Mouse (Mus musculus) brain, embryonic 14.5 days (tissue): ENCODE data around the gene Arhgef15. TPM values are rescaled to one million over a fixed set of nuclear protein-coding genes. Genes with fewer than 3 reads are reported as not detected.

Experiments
- DNase-seq: peaks from one replicate; pipeline ENCODE4 v3.0.0-alpha.2; 2011; ENCODE audit warnings: low read depth
- CTCF ChIP-seq: fragments of 200-500 bp; IDR thresholded peaks from 2 replicates; pipeline ENCODE4 v1.5.1; 2012; ENCODE audit warnings: inconsistent platforms, mild to moderate bottlenecking, moderate library complexity, borderline replicate concordance; ENCODE audit not compliant: insufficient read depth, insufficient read length; ENCODE audit errors: extremely low read depth
- POLR2A ChIP-seq: fragments of 200-500 bp; IDR thresholded peaks from 2 replicates; pipeline ENCODE4 v1.6.1; 2012; ENCODE audit warnings: mild to moderate bottlenecking, inconsistent platforms, borderline replicate concordance; ENCODE audit not compliant: poor library complexity, insufficient read depth, insufficient read length, severe bottlenecking; ENCODE audit errors: extremely low read depth
- polyA plus RNA-seq: library from polyadenylated mRNA; depleted of rRNA; stranded (reverse); fragments of >200 nt; gene quantifications from 2 replicates; pipeline ENCODE4 v1.2.3, GENCODE M21; 2012

Gene Arhgef15
- polyA plus RNA-seq, 1 experiment, result 40.1 TPM

DNA sequence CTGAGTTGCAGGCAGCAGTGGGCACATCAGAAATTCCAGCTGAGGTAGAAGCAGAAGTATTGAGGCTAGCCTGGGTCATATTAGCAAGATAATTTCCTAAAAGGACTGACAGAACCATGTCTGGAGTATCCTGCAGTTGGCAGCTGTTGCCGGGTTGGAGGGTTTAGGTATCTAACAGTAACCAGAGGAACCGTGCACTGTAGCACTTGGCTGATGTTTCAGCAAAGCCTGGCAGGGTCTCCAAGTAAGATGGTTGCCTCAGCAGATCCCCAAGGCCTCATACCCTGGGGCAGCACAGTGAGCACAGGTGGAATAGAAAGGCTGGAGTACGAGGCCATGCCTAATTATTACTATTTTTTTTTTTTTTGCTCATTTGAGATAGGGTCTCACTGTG, 52.1 kb downstream of the Arhgef15 start:
- no peak for TF ChIP-seq CTCF
- no peak for TF ChIP-seq POLR2A

DNA sequence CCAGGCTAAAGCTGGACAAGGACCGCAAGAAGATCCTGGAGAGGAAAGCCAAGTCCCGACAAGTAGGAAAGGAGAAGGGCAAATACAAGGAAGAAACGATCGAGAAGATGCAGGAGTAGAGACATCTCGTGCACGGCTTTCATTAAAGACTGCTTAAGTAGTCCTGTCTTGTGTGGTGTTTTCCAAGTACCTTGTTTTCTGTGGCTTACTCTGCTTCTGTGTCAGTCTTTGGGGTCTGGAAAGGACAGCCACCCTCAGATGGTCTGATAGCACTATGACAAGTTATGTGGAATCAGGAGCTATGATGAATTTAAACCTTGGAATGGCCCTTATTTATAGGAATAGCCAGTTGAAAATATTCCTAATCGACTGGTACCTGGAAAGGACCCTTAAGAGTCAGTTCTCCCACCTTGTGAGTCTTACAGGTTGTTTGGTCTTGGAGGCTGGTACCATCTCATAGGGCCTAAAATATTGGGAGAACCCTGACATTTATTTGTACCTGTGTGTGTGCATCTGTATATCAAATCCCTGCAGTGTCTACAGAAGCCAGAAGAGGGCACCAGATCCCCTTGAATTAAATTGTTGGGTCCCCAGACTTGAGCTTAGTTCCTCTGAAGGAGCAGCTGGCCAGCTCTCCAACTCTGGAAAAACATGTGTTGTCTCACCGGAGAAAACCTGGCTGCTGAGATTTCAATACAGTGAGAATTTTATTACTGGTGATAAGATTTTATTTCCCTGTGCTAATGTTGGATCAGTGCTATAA, 52.7 kb downstream of the Arhgef15 start:
- peak; percentile 73; the same call in 1 of the 2 replicates for TF ChIP-seq CTCF
- TF ChIP-seq POLR2A, result no peak

More for the DNA sequence above, 52.1 kb downstream of the Arhgef15 start:
- DNase-seq, result no peak

DNA sequence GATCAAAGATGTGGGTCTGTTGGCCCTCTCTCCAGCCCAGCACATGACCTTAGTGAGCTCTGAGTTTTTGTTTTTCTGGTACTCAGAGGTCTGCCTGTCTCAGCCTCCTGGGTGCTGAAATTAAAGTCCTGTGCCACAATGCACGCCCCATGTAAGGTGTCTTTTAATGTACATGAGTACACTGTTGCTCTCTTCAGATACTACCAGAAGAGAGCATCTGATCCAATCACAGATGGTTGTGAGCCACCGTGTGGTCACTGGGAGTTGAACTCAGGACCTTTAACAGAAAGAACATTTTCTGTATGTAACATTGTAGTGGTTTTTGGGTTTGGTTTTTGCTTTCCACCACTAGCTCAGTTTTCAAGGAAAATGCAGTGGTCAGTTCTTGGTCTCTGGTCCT, 53.5 kb downstream of the Arhgef15 start:
- TF ChIP-seq POLR2A, result no peak
- no peak for TF ChIP-seq CTCF
- DNase-seq, result no peak

More for the DNA sequence above, 52.7 kb downstream of the Arhgef15 start:
- DNase-seq, result peak; percentile 86

DNA sequence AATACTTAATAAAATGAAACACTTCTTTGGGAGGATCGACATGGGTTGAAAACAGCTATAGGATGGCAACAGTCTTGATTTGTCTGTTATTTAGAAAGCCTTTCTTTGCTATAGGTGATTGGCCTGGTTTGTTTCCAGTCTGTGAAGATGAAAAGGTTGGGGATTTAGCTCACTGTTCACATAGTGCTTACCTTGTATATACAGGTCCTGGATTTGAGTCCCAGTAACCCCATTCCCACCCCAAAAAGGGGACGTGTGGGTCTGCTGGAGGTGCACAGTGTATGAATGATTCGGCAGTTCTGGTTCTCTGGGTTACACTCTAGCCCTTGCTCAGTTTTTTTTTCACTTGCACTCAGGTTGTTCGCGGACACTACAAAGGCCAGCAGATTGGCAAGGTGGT, 54.5 kb downstream of the Arhgef15 start:
- DNase-seq, result no peak
- TF ChIP-seq CTCF (no peak), POLR2A (no peak)

DNA sequence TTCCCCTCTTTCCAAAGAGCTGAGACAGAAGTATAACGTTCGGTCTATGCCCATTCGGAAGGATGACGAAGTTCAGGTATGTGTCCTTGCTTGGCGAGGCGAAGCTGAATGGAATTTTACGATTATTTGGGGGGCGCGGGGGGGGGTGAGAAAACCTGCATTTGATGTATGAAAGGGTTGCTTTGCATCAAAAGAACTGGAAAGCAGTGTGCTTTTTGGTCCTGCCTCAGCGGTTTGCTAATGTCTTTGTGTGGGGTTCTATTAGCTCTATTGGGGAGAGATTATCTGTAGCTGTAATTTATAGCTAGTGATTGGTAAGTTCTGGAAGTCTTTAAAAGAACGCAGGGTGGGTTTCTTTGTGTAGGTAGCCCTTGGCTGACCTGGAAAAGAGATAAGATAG, 54.9 kb downstream of the Arhgef15 start:
- no peak for TF ChIP-seq POLR2A
- no peak for TF ChIP-seq CTCF
- no peak for DNase-seq

DNA sequence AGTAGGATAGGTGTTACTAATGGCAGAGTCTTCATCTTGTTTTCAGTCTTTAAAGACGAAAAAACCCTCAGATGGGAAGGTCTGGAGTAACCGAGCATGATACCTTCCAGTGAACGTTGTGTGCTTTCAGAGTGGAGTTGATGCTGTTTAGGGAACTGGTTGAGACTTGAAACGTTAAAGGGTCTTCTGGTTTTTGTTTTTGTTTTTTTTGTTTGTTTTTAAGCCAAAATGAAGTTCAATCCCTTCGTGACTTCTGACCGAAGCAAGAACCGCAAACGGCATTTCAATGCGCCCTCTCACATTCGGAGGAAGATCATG, 55.3 kb downstream of the Arhgef15 start:
- DNase-seq, result no peak
- TF ChIP-seq POLR2A, result no peak
- no peak for TF ChIP-seq CTCF

DNA sequence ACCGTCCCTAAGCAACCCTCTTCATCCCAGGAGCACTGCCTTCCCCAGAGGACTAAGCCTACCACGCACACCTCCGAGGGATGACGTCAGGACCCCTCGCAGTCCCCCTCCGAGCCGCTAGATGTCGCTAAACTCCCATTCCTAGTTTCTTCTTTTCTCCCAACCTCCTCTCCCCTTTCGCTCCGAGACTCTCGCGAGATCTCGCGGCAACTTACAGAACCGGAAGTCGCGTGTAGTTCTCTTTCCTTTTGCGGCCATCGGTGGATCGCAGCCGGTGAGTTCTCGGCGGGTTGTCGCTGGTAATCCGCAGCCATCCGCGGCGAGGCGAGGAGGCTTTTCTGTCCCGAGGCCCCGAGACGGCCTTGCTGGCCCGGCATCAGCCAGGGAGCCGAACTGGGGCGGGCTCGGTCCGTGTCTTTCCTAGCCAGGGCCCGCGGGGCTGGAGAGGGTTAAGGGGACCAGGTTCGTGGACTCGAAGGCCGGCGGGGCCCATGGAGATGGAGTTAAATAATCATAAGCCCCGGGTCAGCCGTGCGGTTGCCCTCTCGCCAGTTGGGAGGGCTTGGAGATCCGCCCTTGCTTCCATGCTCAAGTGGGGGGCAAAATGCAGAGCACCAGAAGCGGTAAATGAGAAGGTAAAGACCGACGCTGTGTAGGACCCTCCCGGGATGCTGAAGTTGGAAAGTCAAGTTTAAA, 55.8 kb downstream of the Arhgef15 start, which contains the start of gene Rpl26:
Gene Rpl26, plus strand, starts transcription at position 233 of the 696 bp plus-strand sequence.
- peak; percentile 99 for DNase-seq
- TF ChIP-seq POLR2A (peak; percentile 42; the same call in 1 of the 2 replicates), CTCF (peak; percentile 100)

DNA sequence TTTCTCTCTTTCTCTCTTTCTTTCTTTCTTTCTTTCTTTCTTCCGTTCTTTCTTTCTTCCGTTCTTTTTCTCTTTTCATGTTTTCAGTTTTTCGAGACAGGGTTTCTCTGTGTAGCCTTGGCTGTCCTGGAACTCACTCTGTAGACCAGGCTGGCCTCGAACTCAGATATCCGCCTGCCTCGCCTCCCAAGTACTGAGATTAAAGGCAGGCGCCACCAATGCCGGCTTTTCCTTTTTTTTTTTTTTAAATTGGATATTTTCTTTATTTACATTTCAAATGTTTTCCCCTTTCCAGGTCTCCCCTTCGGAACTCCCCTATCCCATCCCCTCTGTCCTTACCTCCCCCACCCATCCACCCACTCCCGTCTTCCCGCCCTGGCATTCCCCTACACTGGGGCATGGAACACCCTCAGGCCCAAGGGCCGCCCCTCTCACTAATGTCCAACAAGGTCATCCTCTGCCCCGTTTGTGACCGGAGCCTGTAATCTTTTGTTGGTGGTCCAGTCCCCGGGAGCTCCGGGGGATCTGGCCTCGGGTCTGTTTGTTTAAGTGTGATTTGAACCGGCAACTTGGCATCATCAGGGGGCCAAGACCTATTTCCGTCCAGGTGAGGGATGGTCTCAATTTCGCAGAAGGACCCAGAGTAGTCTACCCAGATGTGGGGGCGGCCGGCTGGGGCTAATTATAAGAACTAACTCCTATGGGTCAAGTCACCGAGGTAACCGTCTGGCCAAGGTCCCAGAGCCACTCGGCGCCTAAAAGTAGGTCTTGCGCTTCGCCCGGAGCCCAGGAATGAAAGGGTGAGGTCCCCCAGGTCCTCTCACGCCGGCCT, 56.5 kb downstream of the Arhgef15 start:
- TF ChIP-seq POLR2A, result no peak
- TF ChIP-seq CTCF, result no peak
- no peak for DNase-seq

DNA sequence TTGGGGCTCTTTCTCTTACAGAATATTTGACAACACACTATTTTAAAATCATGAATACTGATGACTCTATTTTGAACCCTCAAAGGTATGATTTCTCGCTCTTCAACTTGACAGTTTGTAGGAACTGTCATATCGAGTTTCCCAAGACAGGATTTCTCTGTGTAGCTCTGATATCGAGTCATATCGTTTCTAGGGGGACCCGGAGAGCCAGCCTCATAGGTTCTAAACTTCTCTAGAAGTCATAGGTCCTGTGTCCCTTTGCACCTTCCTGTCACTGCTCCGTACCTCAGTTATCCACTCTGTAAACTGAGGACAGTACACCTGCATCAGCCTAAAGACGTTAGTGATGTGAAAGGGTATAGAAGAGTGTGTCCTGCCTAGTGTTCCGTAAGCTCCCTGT, 57.5 kb downstream of the Arhgef15 start:
- no peak for TF ChIP-seq CTCF
- no peak for TF ChIP-seq POLR2A
- no peak for DNase-seq

DNA sequence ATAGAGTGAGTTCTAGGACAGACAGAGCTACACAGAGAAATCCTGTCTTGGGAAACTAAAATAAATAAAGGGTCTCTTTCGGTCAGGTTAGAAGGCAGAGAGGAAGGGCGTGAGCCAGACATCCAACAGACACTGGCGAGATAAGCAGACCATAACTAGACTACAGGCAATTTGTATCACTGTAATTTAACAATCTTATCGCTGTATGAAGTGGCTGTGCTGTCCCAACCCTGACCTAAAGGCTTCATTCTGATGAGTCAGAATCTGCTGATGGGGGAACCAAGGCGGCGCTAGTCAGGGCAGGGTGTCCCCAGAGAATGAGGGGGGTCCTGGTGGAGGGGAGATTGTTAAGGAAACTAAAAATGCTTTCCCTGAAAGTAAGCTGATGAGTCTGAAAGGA, 58.5 kb downstream of the Arhgef15 start:
- no peak for DNase-seq
- TF ChIP-seq POLR2A (no peak), CTCF (no peak)

DNA sequence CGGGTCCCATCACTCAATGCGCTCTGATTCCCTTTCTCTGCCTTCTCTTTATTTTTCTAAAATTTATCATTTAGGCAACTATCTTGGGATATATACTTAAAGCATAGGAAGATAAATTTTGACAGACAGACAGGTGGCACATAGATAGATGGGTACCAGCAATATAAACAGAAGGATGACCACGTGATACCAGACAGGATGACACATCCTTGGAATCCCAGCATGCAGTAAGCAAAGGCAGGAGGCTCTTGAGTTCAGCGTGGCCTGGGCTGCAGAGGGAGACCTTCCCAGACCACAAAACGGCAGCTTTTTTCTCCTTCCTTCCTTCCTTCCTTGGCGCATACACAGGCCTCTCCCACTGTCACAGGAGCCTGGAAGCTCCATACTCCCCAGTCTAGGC, 59.4 kb downstream of the Arhgef15 start:
- TF ChIP-seq POLR2A (no peak), CTCF (no peak)
- no peak for DNase-seq

DNA sequence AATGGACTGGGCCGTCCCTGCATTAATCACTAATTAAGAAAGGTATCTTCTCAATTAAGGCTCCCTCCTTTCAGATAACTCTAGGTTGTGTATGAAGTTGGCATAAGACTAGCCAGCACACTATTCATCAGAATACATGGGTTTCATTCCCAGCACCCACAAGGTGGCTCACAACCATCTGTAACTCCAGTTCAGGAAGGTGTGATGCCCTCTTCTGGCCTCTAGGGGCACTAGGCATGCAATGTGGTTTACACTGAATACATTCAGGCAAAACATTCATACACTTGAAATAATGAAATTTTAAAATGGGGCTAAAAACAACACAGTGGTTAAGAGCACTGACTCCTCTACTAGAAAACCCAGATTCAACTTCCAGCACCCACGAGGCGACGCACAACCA, 60.2 kb downstream of the Arhgef15 start:
- peak; percentile 61; the same call in 1 of the 2 replicates for TF ChIP-seq CTCF
- no peak for TF ChIP-seq POLR2A
- peak; percentile 42 for DNase-seq
